Mouse (Mus musculus) urinary bladder, postnatal 14 days (tissue): ENCODE results near the gene Hba-a2.
"Not testable (repeated sequence)": the region's sequence is repeated elsewhere in the genome, so short reads cannot be mapped to it uniquely, and the experiment has no call there.

ENCODE experiments used
- DNase-seq: peaks from one replicate; pipeline ENCODE4 v3.0.0; 2021; ENCODE audit warnings: low spot score

The Hba-a2 gene

GRCm38 (mm10) chr11:32283091-32283777 is 13.1 kb upstream of the Hba-a2 start, which contains the start of gene Hba-a1:
Hba-a1 (plus strand) TSS chr11:32283511.
- DNase-seq = not testable (repeated sequence)

- not testable (repeated sequence) for DNase-seq
These were observed 11.7 kb upstream of the Hba-a2 start for GRCm38 (mm10) chr11:32284582-32284981.

- DNase-seq = no peak
These were observed 11.1 kb upstream of the Hba-a2 start for GRCm38 (mm10) chr11:32285031-32285775.

- DNase-seq = not testable (repeated sequence)
These were observed 10.4 kb upstream of the Hba-a2 start for GRCm38 (mm10) chr11:32285887-32286286.

GRCm38 (mm10) chr11:32286695-32287492 is 9.4 kb upstream of the Hba-a2 start, which contains the start of gene Hbq1b:
Hbq1b (plus strand) TSS chr11:32286965.
- peak; percentile 81 for DNase-seq

- no peak for DNase-seq
These were observed 8.8 kb upstream of the Hba-a2 start for GRCm38 (mm10) chr11:32287493-32287825.

GRCm38 (mm10) chr11:32292819-32293218 is 3.5 kb upstream of the Hba-a2 start:
- DNase-seq = not testable (repeated sequence)

- not testable (repeated sequence) for DNase-seq
These were observed 2.8 kb upstream of the Hba-a2 start for GRCm38 (mm10) chr11:32293479-32293878.

- not testable (repeated sequence) for DNase-seq
These were observed 1.1 kb downstream of the Hba-a2 start for GRCm38 (mm10) chr11:32297417-32297816.

GRCm38 (mm10) chr11:32297866-32298531 is 1.7 kb downstream of the Hba-a2 start:
- no peak for DNase-seq

GRCm38 (mm10) chr11:32298532-32298918 is 2.2 kb downstream of the Hba-a2 start:
- DNase-seq = no peak

GRCm38 (mm10) chr11:32299865-32300264 is 3.6 kb downstream of the Hba-a2 start, which contains the start of gene Hbq1a:
Hbq1a (plus strand) TSS chr11:32300069.
- DNase-seq = peak; percentile 64

- DNase-seq = no peak
These were observed 4.3 kb downstream of the Hba-a2 start for GRCm38 (mm10) chr11:32300279-32301267.

- no peak for DNase-seq
These were observed 5.2 kb downstream of the Hba-a2 start for GRCm38 (mm10) chr11:32301506-32301905.

GRCm38 (mm10) chr11:32302824-32303419 is 6.6 kb downstream of the Hba-a2 start:
- peak; percentile 17 for DNase-seq

- DNase-seq = no peak
These were observed 7.2 kb downstream of the Hba-a2 start for GRCm38 (mm10) chr11:32303455-32303854.

- DNase-seq = no peak
These were observed 10.7 kb downstream of the Hba-a2 start for GRCm38 (mm10) chr11:32307006-32307405.

- no peak for DNase-seq
These were observed 13.2 kb downstream of the Hba-a2 start for GRCm38 (mm10) chr11:32309446-32309845.

GRCm38 (mm10) chr11:32309928-32310327 is 13.6 kb downstream of the Hba-a2 start:
- DNase-seq = no peak

GRCm38 (mm10) chr11:32316009-32316408 is 19.7 kb downstream of the Hba-a2 start:
- no peak for DNase-seq
